Mouse (Mus musculus) hindbrain, embryonic 16.5 days (tissue): Measurements from ENCODE around the gene 2310022A10Rik. TPM values are rescaled to one million over a fixed set of nuclear protein-coding genes. Genes with fewer than 3 reads are reported as not detected.

Experiments
- ATAC-seq: fragments of 200-750 bp; cut with Nextera tagmentation; 2 replicates; pipeline ENCODE4 v1.8.0; 2017; ENCODE audit warnings: moderate TSS enrichment, moderate library complexity
- H3K27ac ChIP-seq: fragments of 300-500 bp; sonication (generic); 2 replicates; pipeline ENCODE4 v1.5.1; 2014; ENCODE audit warnings: low read depth, mild to moderate bottlenecking, control low read depth, low read length, moderate library complexity
- H3K27me3 ChIP-seq: fragments of 300-500 bp; sonication (generic); replicated peaks from 2 replicates; pipeline ENCODE4 v1.6.1; 2014; ENCODE audit warnings: low read length; ENCODE audit not compliant: control insufficient read depth, insufficient read depth
- H3K36me3 ChIP-seq: fragments of 300-500 bp; sonication (generic); 2 replicates; pipeline ENCODE4 v1.6.1; 2014; ENCODE audit warnings: mild to moderate bottlenecking, low read length, moderate library complexity, mixed read lengths; ENCODE audit not compliant: control insufficient read depth, insufficient read depth
- H3K4me1 ChIP-seq: fragments of 300-500 bp; sonication (generic); 2 replicates; pipeline ENCODE4 v1.6.1; 2014; ENCODE audit warnings: low read depth, low read length; ENCODE audit not compliant: control insufficient read depth, insufficient read depth
- H3K4me2 ChIP-seq: fragments of 300-500 bp; sonication (generic); 2 replicates; pipeline ENCODE4 v1.6.1; 2014; ENCODE audit warnings: mild to moderate bottlenecking, low read length, control low read depth, moderate library complexity
- H3K4me3 ChIP-seq: fragments of 300-500 bp; sonication (generic); 2 replicates; pipeline ENCODE4 v1.5.1; 2014; ENCODE audit warnings: mild to moderate bottlenecking, low read length, control low read depth, moderate library complexity
- H3K9ac ChIP-seq: fragments of 300-500 bp; sonication (generic); 2 replicates; pipeline ENCODE4 v1.6.1; 2014; ENCODE audit warnings: low read depth, mild to moderate bottlenecking, control low read depth, low read length, moderate library complexity
- H3K9me3 ChIP-seq: fragments of 300-500 bp; sonication (generic); 2 replicates; pipeline ENCODE4 v1.6.1; 2014; ENCODE audit warnings: mild to moderate bottlenecking, low read length, moderate library complexity; ENCODE audit not compliant: control insufficient read depth
- WGBS: fragments of 180-500 bp; shearing (Covaris S2); extraction: QIAGEN DNeasy Blood & Tissue Kit; methylation state at CpG from one replicate; pipeline ENCODE4 v1.1.7; 2014; 5-methylcytosine and 5-hydroxymethylcytosine counted together
- polyA plus RNA-seq: library from polyadenylated mRNA; unstranded; fragments of >200 nt; fragmentation: Nextera tagmentation; extraction: Ambion mirVana; gene quantifications from 2 replicates; pipeline ENCODE4 v1.2.1, GENCODE M21; 2015

Gene 2310022A10Rik
- polyA plus RNA-seq = 33.7 and 35.7 TPM in 2 replicates

- H3K4me2 ChIP-seq = peak within 1 kb of the TSS; percentile 93
- no peaks in the 10 kb centered on the region for H3K9me3 ChIP-seq
- no peaks in the 10 kb centered on the region for H3K27me3 ChIP-seq
- WGBS = under 1% methylated on average over 35 of the region's 41 CpGs
- ATAC-seq = peak; percentile 100
- peak within 1 kb of the TSS; percentile 30 for H3K27ac ChIP-seq
- H3K36me3 ChIP-seq = no peaks in the 10 kb centered on the region
- H3K4me3 ChIP-seq = peak within 1 kb of the TSS; percentile 83
- H3K9ac ChIP-seq = peak within 1 kb of the TSS; percentile 87
- peaks cover 10% of the 10 kb centered on the region for H3K4me1 ChIP-seq
Measured at GRCm38 (mm10) chr7:27552931-27553513, at the start of gene 2310022A10Rik, which contains the start of gene Pld3. TSS of gene 2310022A10Rik (plus strand) at chr7:27553233. TSS of gene Pld3 (minus strand) at chr7:27553218.

- H3K4me2 ChIP-seq = peak overlapping the region; percentile 66
- no peak overlapping the region for H3K9ac ChIP-seq
- peaks cover 10% of the 10 kb centered on the region for H3K4me1 ChIP-seq
- H3K4me3 ChIP-seq = peak overlapping the region; percentile 59
- H3K27ac ChIP-seq = peak overlapping the region; percentile 98; the same call in 1 of the 2 replicates
- no peaks in the 10 kb centered on the region for H3K36me3 ChIP-seq
- ATAC-seq = no peak
- 44% methylated on average over 9 of the region's 9 CpGs for WGBS
- H3K27me3 ChIP-seq = no peaks in the 10 kb centered on the region
- no peaks in the 10 kb centered on the region for H3K9me3 ChIP-seq
Measured at GRCm38 (mm10) chr7:27506765-27507370, 46.2 kb upstream of the 2310022A10Rik start.

- WGBS = under 1% methylated on average over 53 of the region's 54 CpGs
- peak; percentile 95 for ATAC-seq
- Histone ChIP-seq H3K27me3 (no peaks in the 10 kb centered on the region), H3K4me2 (peak overlapping the region; percentile 66), H3K9me3 (no peaks in the 10 kb centered on the region), H3K27ac (peak overlapping the region; percentile 98), H3K4me1 (peaks cover 10% of the 10 kb centered on the region), H3K4me3 (peak overlapping the region; percentile 59), H3K9ac (peak overlapping the region; percentile 78), H3K36me3 (no peaks in the 10 kb centered on the region)
Measured at GRCm38 (mm10) chr7:27507711-27508647, 45.1 kb upstream of the 2310022A10Rik start.

DNA sequence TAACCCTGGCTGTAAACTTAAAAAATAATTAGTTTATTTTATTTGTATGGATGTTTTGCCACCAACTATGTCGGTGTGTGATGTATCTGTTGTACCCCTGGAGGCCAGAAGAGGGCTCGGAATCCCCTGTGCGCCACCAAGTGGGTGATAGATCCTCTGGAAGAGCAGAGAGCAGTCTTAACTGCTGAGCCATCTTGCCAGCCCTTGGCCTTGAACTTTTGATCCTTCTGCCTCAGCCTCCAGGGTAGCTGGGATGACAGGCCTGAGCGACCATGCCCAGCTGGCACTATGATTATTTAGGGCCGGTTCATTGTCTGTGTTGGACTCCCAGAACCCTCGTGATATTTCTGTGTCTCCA is 44.4 kb upstream of the 2310022A10Rik start:
- Histone ChIP-seq H3K9me3 (no peaks in the 10 kb centered on the region), H3K36me3 (no peaks in the 10 kb centered on the region), H3K4me3 (peak overlapping the region; percentile 59), H3K4me1 (peaks cover 10% of the 10 kb centered on the region), H3K9ac (no peak overlapping the region), H3K27me3 (no peaks in the 10 kb centered on the region), H3K4me2 (peak overlapping the region; percentile 66), H3K27ac (0 out of 2 replicates have a peak overlapping the region, but pooled peaks have one; percentile 18)
- peak; percentile 35 for ATAC-seq
- 26% methylated on average over 6 of the region's 6 CpGs for whole genome bisulfite sequencing

- Histone ChIP-seq H3K36me3 (no peaks in the 10 kb centered on the region), H3K4me2 (no peak overlapping the region), H3K27ac (no peak overlapping the region), H3K9me3 (no peaks in the 10 kb centered on the region), H3K9ac (no peak overlapping the region), H3K4me1 (peaks cover 10% of the 10 kb centered on the region), H3K4me3 (no peak overlapping the region), H3K27me3 (no peaks in the 10 kb centered on the region)
- no peak for ATAC-seq
- 86% methylated on average over 2 of the region's 2 CpGs for WGBS
Measured at GRCm38 (mm10) chr7:27510809-27511208, 42.2 kb upstream of the 2310022A10Rik start.

- Histone ChIP-seq H3K9me3 (no peaks in the 10 kb centered on the region), H3K36me3 (no peaks in the 10 kb centered on the region), H3K4me1 (no peaks in the 10 kb centered on the region), H3K9ac (no peak overlapping the region), H3K27me3 (no peaks in the 10 kb centered on the region), H3K27ac (no peak overlapping the region), H3K4me2 (no peak overlapping the region), H3K4me3 (no peak overlapping the region)
- WGBS = 78% methylated on average over 9 of the region's 9 CpGs
- ATAC-seq = no peak
Measured at GRCm38 (mm10) chr7:27514961-27515360, 38.1 kb upstream of the 2310022A10Rik start.

- H3K4me1 ChIP-seq = no peaks in the 10 kb centered on the region
- 89% methylated on average over 9 of the region's 9 CpGs for WGBS
- no peak overlapping the region for H3K27ac ChIP-seq
- no peak for ATAC-seq
- H3K4me2 ChIP-seq = no peak overlapping the region
- H3K9ac ChIP-seq = no peak overlapping the region; the same call in 1 of the 2 replicates
- no peaks in the 10 kb centered on the region for H3K27me3 ChIP-seq
- H3K9me3 ChIP-seq = no peaks in the 10 kb centered on the region
- no peak overlapping the region for H3K4me3 ChIP-seq
- no peaks in the 10 kb centered on the region for H3K36me3 ChIP-seq
Measured at GRCm38 (mm10) chr7:27518314-27518713, 34.7 kb upstream of the 2310022A10Rik start.

- no peaks in the 10 kb centered on the region for H3K4me1 ChIP-seq
- H3K36me3 ChIP-seq = no peaks in the 10 kb centered on the region
- H3K27ac ChIP-seq = no peak overlapping the region
- no peaks in the 10 kb centered on the region for H3K9me3 ChIP-seq
- no peak overlapping the region for H3K4me3 ChIP-seq
- no peaks in the 10 kb centered on the region for H3K27me3 ChIP-seq
- H3K9ac ChIP-seq = no peak overlapping the region
- ATAC-seq = no peak
- no peak overlapping the region for H3K4me2 ChIP-seq
Measured at GRCm38 (mm10) chr7:27520104-27520503, 32.9 kb upstream of the 2310022A10Rik start.

DNA sequence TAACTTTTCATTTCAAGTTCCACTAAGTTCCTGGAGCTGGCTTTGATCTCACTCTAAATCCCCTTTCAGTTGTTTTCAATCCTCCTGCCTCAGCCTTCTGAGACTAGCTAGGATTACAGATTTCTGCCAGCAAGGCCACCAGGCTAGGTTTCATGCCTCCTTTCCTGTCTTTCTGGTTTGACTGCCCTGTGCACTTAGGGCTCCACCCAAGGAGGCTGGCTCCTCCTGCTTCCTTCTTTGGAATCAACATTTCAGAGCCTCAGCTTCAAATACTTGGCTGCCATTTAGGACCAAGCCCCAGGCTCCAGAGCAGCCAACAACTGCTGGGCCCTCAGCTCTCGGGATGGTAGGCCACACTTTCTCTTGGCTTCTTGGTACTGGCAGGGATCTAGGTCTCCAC is 32.4 kb upstream of the 2310022A10Rik start:
- no peak for ATAC-seq

More for the DNA sequence above, 32.4 kb upstream of the 2310022A10Rik start:
- Histone ChIP-seq H3K4me1 (no peaks in the 10 kb centered on the region), H3K27ac (no peak overlapping the region), H3K4me2 (no peak overlapping the region), H3K4me3 (no peak overlapping the region), H3K9ac (no peak overlapping the region), H3K27me3 (no peaks in the 10 kb centered on the region), H3K9me3 (no peaks in the 10 kb centered on the region), H3K36me3 (no peaks in the 10 kb centered on the region)
- WGBS = 89% methylated on average over 1 of the region's 1 CpGs
